Mouse (Mus musculus) ES-E14 (cell line): ENCODE results near the gene Nid2. TPM values are rescaled to one million over a fixed set of nuclear protein-coding genes. Genes with fewer than 3 reads are reported as not detected.
A peak's percentile ranks its signal among the peaks of the same experiment; 100 is the strongest.

Experiments used
- DNase-seq: peaks from one replicate; pipeline ENCODE4 v3.0.0-alpha.2; 2013; ENCODE audit warnings: low read depth, low spot score
- H3K27ac ChIP-seq: 2 replicates; pipeline ENCODE4 v1.5.1; 2012; ENCODE audit warnings: low read depth, mild to moderate bottlenecking, low read length, moderate library complexity, mixed read lengths; ENCODE audit not compliant: poor library complexity, insufficient read depth, severe bottlenecking
- H3K36me3 ChIP-seq: 2 replicates; pipeline ENCODE4 v1.6.1; 2012; ENCODE audit warnings: mild to moderate bottlenecking, low read length, moderate library complexity, mixed read lengths; ENCODE audit not compliant: control insufficient read depth, poor library complexity, insufficient read depth, severe bottlenecking
- H3K4me1 ChIP-seq, 2 experiments: fragments of 150-350 bp in 1 of 2; sonication (generic) in 1 of 2; 2 replicates each; pipeline ENCODE4 v1.6.1; 2012; ENCODE audit warnings: low read length in 2 of 2, mild to moderate bottlenecking in 1 of 2, mixed read lengths in 1 of 2; ENCODE audit not compliant: control insufficient read depth in 2 of 2, insufficient read depth in 2 of 2, poor library complexity in 1 of 2
- H3K4me3 ChIP-seq, 2 experiments: fragments of 150-350 bp in 1 of 2; sonication (generic) in 1 of 2; 2 replicates each; pipeline ENCODE4 v1.5.1; 2012; ENCODE audit warnings: low read length in 2 of 2, low read depth in 1 of 2, mild to moderate bottlenecking in 1 of 2, mixed read lengths in 1 of 2; ENCODE audit not compliant: insufficient read depth in 1 of 2, poor library complexity in 1 of 2, severe bottlenecking in 1 of 2
- H3K9ac ChIP-seq: 2 replicates; pipeline ENCODE4 v1.6.1; 2012; ENCODE audit warnings: low read depth, mild to moderate bottlenecking, low read length, mixed read lengths; ENCODE audit not compliant: poor library complexity, insufficient read depth, severe bottlenecking
- H3K9me3 ChIP-seq: fragments of 150-350 bp; sonication (generic); 2 replicates; pipeline ENCODE4 v1.6.1; 2012; ENCODE audit warnings: low read depth, mild to moderate bottlenecking, low read length; ENCODE audit not compliant: control insufficient read depth, insufficient read depth
- CHD2 ChIP-seq: IDR thresholded peaks from 2 replicates; pipeline ENCODE4 v1.6.1; 2014; ENCODE audit warnings: mild to moderate bottlenecking, low read depth, low read length, inconsistent platforms
- HCFC1 ChIP-seq: IDR thresholded peaks from 2 replicates; pipeline ENCODE4 v1.6.1; 2012; ENCODE audit warnings: low read length, inconsistent platforms, borderline replicate concordance; ENCODE audit not compliant: insufficient read depth
- MAFK ChIP-seq: IDR thresholded peaks from 2 replicates; pipeline ENCODE4 v1.6.1; 2014; ENCODE audit warnings: mild to moderate bottlenecking, low read depth, low read length, inconsistent platforms; ENCODE audit not compliant: insufficient read depth
- ZC3H11A ChIP-seq: IDR thresholded peaks from 2 replicates; pipeline ENCODE4 v1.6.1; 2012; ENCODE audit warnings: low read depth, mild to moderate bottlenecking, inconsistent platforms, low read length, borderline replicate concordance
- ZNF384 ChIP-seq: IDR thresholded peaks from 2 replicates; pipeline ENCODE4 v1.6.1; 2012; ENCODE audit warnings: low read depth, low read length, inconsistent platforms
- in situ Hi-C, 2 experiments: fragments of 600-800 bp; cut with MboI; formaldehyde crosslinking; loops; one replicate each; pipeline ENCODE4 v1.15.1; 2025; ENCODE audit warnings: low sequenced_read_pairs in 2 of 2, inconsistent platforms in 1 of 2; ENCODE audit not compliant: unreplicated experiment in 2 of 2
- total RNA-seq: library from RNA; depleted of rRNA; stranded (reverse); fragments of 300-350 nt; gene quantifications from 2 replicates; pipeline ENCODE4 v1.2.3, GENCODE M21; 2012; rRNA removed

Nid2 gene
- total RNA-seq, 1 experiment, result 399 TPM

DNA sequence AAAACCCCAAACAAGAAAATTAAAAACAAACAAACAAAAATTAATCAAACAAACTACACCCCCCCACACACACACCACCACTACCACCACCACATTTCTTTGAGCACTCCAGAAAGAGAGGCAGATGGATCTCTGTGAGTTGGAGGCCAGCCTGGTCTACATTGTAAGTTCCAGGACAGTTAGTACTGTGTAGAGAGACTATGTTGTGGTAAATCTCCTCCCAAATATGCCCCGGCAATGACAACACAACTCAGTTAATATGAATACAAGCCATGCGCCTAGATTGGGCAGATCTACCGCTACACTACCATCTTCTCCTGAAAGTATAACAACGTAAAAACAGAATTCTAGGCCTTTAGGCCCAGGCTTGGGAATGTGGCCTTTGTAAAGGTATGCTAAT is 109.2 kb downstream of the Nid2 start:
- peak overlapping the region; percentile 69; the same call in 1 of the 2 replicates for H3K9ac ChIP-seq
- peak overlapping the region; percentile 98 for H3K27ac ChIP-seq
- peak overlapping the region in 1 of 2 experiments; percentile 45; a peak in 2 of 4 replicates for H3K4me3 ChIP-seq
- TF ChIP-seq ZC3H11A, result no peak
- no peak for TF ChIP-seq MAFK
- TF ChIP-seq ZNF384, result no peak
- TF ChIP-seq HCFC1, result no peak
- no peak for TF ChIP-seq CHD2
- in situ Hi-C loops, result no loop called here
- H3K4me1 ChIP-seq, result peaks cover 16 to 17% of the 10 kb centered on the region in 2 experiments
- H3K9me3 ChIP-seq, result no peaks in the 10 kb centered on the region
- no peaks in the 10 kb centered on the region; the same call in none of the 2 replicates for H3K36me3 ChIP-seq
- no peak for DNase-seq

Other genes with a start within 250 kb of the Nid2 start
- gene Gm2244, start 201.3 kb upstream of the Nid2 start, total RNA-seq, result 0.21 and 0.27 TPM in 2 replicates
- gene Gm2237, start 166.1 kb upstream of the Nid2 start, total RNA-seq, result 22.0 and 22.4 TPM in 2 replicates
- gene Gm5458, start 148.7 kb upstream of the Nid2 start, total RNA-seq, result not detected in 2 replicates
- 87.8 and 118 TPM in 2 replicates for gene Rtraf, start 72.6 kb downstream of the Nid2 start, total RNA-seq
- gene Gng2, start 226.4 kb downstream of the Nid2 start, total RNA-seq, result 41.5 and 54.3 TPM in 2 replicates